Mouse (Mus musculus): ENCODE data around the gene Gramd4. TPM values are rescaled to one million over a fixed set of nuclear protein-coding genes. Genes with fewer than 3 reads are reported as not detected.

Gene Gramd4
- polyA plus RNA-seq, 1 experiment from 2014 or later, result 18.7 TPM

DNA sequence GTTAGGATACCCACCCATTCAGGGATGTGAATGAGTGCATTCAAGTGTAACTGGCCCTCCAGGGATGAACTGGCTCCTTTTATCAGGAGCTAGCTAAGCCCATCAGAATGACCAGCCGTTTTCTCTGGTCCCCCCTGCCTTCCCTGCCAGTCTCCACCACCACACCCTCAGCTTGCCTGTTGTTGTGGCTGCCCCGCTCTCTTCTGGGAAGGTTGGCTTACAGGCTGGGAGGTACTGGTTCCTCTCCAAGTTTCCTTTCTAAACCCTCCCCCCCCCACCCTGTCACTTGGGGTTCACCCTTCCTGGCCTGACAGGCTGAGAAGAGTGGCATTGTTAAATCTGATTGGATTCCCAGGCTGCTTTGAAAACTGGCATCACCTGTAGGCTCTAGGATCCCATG is 40.4 kb downstream of the Gramd4 start:
- peaks cover 11% of the 10 kb centered on the region for H3K36me3 ChIP-seq (ENCODE audit: control insufficient read depth, insufficient read depth)
- WGBS, result 72% methylated on average over 2 of the region's 2 CpGs
- no peaks in the 10 kb centered on the region for H3K9me3 ChIP-seq (replicated peaks; ENCODE audit: control insufficient read depth, low read length)

DNA sequence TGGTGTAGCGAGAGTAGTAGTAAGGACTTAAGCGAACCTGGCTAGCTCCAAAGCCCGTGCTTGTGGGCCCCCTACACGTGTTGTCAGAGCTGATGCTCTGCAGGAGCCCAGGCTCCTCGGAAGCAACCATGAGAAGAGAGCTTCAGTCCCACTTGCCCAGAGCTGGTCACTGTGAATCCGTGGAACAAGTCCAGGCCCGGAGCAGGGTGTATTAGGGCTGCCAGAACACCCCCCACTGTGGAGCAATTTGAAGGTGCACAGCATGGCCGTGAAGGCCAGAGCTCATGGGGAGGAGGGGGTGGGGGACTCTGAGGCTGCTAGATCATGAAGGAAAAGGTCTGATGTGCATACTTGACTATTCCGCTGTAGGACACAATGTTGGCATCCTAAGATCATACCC is 44.1 kb downstream of the Gramd4 start:
- WGBS, result 73% methylated on average over 9 of the region's 9 CpGs
- no peak for ATAC-seq (replicated peaks; ENCODE audit: extremely low read depth, insufficient read depth, low FRiP score)
- no peak overlapping the region for H3K4me3 ChIP-seq (ENCODE audit: low read length)

More for the DNA sequence above, 40.4 kb downstream of the Gramd4 start:
- H3K4me1 ChIP-seq (ENCODE audit: control insufficient read depth, insufficient read depth, low read length), result peaks cover 14% of the 10 kb centered on the region
- ATAC-seq (replicated peaks; ENCODE audit: extremely low read depth, insufficient read depth, low FRiP score), result no peak
- H3K4me3 ChIP-seq (ENCODE audit: low read length), result no peak overlapping the region
- H3K4me2 ChIP-seq (ENCODE audit: low read depth, low read length), result no peak overlapping the region
- H3K27me3 ChIP-seq (ENCODE audit: control insufficient read depth, insufficient read depth, low read length), result no peaks in the 10 kb centered on the region
- H3K27ac ChIP-seq (ENCODE audit: low read length), result no peak overlapping the region
- no peak overlapping the region for H3K9ac ChIP-seq (ENCODE audit: low read length)

GRCm38 (mm10) chr15:86102308-86102707 is 44.8 kb downstream of the Gramd4 start:
- no peak for ATAC-seq (replicated peaks; ENCODE audit: extremely low read depth, insufficient read depth, low FRiP score)
- Histone ChIP-seq H3K27ac (ENCODE audit: low read length) (no peak overlapping the region), H3K27me3 (ENCODE audit: control insufficient read depth, insufficient read depth, low read length) (no peaks in the 10 kb centered on the region), H3K9ac (ENCODE audit: low read length) (no peak overlapping the region), H3K9me3 (replicated peaks; ENCODE audit: control insufficient read depth, low read length) (no peaks in the 10 kb centered on the region), H3K4me3 (ENCODE audit: low read length) (no peak overlapping the region), H3K4me2 (ENCODE audit: low read depth, low read length) (no peak overlapping the region), H3K36me3 (ENCODE audit: control insufficient read depth, insufficient read depth) (0 out of 2 replicates have a peak, but pooled peaks cover 5% of the 10 kb centered on the region), H3K4me1 (ENCODE audit: control insufficient read depth, insufficient read depth, low read length) (peaks cover 35% of the 10 kb centered on the region)
- WGBS, result 88% methylated on average over 15 of the region's 15 CpGs

More for the DNA sequence above, 44.1 kb downstream of the Gramd4 start:
- H3K27me3 ChIP-seq (ENCODE audit: control insufficient read depth, insufficient read depth, low read length), result no peaks in the 10 kb centered on the region
- no peaks in the 10 kb centered on the region for H3K9me3 ChIP-seq (replicated peaks; ENCODE audit: control insufficient read depth, low read length)
- H3K4me2 ChIP-seq (ENCODE audit: low read depth, low read length), result no peak overlapping the region
- H3K27ac ChIP-seq (ENCODE audit: low read length), result no peak overlapping the region
- H3K9ac ChIP-seq (ENCODE audit: low read length), result no peak overlapping the region
- peaks cover 5% of the 10 kb centered on the region; the same call in 1 of the 2 replicates for H3K36me3 ChIP-seq (ENCODE audit: control insufficient read depth, insufficient read depth)
- peaks cover 28% of the 10 kb centered on the region for H3K4me1 ChIP-seq (ENCODE audit: control insufficient read depth, insufficient read depth, low read length)

GRCm38 (mm10) chr15:86104401-86105344 is 47.2 kb downstream of the Gramd4 start:
- Histone ChIP-seq H3K9ac (ENCODE audit: low read length) (peak overlapping the region; percentile 44), H3K9me3 (replicated peaks; ENCODE audit: control insufficient read depth, low read length) (no peaks in the 10 kb centered on the region), H3K27ac (ENCODE audit: low read length) (peak overlapping the region; percentile 85), H3K36me3 (ENCODE audit: control insufficient read depth, insufficient read depth) (0 out of 2 replicates have a peak, but pooled peaks cover 5% of the 10 kb centered on the region), H3K4me2 (ENCODE audit: low read depth, low read length) (0 out of 2 replicates have a peak overlapping the region, but pooled peaks have one; percentile 7), H3K27me3 (ENCODE audit: control insufficient read depth, insufficient read depth, low read length) (no peaks in the 10 kb centered on the region), H3K4me1 (ENCODE audit: control insufficient read depth, insufficient read depth, low read length) (peaks cover 53% of the 10 kb centered on the region), H3K4me3 (ENCODE audit: low read length) (no peak overlapping the region)
- 65% methylated on average over 19 of the region's 19 CpGs for WGBS
- peak; percentile 9; the same call in 1 of the 2 replicates for ATAC-seq (replicated peaks; ENCODE audit: extremely low read depth, insufficient read depth, low FRiP score)

GRCm38 (mm10) chr15:86105345-86105697 is 47.8 kb downstream of the Gramd4 start:
- H3K9ac ChIP-seq (ENCODE audit: low read length), result peak overlapping the region; percentile 14; the same call in 1 of the 2 replicates
- ATAC-seq (replicated peaks; ENCODE audit: extremely low read depth, insufficient read depth, low FRiP score), result peak; percentile 30; the same call in 1 of the 2 replicates
- H3K27me3 ChIP-seq (ENCODE audit: control insufficient read depth, insufficient read depth, low read length), result no peaks in the 10 kb centered on the region
- no peak overlapping the region for H3K4me3 ChIP-seq (ENCODE audit: low read length)
- H3K27ac ChIP-seq (ENCODE audit: low read length), result peak overlapping the region; percentile 85
- 0 out of 2 replicates have a peak, but pooled peaks cover 5% of the 10 kb centered on the region for H3K36me3 ChIP-seq (ENCODE audit: control insufficient read depth, insufficient read depth)
- peaks cover 59% of the 10 kb centered on the region for H3K4me1 ChIP-seq (ENCODE audit: control insufficient read depth, insufficient read depth, low read length)
- H3K9me3 ChIP-seq (replicated peaks; ENCODE audit: control insufficient read depth, low read length), result no peaks in the 10 kb centered on the region
- 49% methylated on average over 7 of the region's 7 CpGs for WGBS
- 0 out of 2 replicates have a peak overlapping the region, but pooled peaks have one; percentile 7 for H3K4me2 ChIP-seq (ENCODE audit: low read depth, low read length)

DNA sequence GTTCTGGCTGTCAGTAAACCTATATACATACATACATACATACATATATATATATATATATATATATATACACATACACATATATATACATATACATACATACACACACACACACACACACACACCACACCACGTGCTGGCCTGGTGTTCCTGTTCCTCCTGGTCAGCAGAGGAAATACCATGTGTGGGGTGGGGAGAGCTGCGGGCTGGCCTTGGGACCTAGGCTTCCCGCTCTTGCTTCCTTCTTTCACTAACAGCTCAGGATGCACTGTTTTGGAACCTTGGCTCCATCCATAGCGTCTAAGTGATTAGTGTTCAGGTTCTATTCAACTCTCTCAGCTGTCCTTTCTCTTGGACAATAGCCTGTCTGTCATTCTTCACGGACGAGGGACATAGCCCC is 48.3 kb downstream of the Gramd4 start:
- Histone ChIP-seq H3K27me3 (ENCODE audit: control insufficient read depth, insufficient read depth, low read length) (no peaks in the 10 kb centered on the region), H3K4me2 (ENCODE audit: low read depth, low read length) (no peak overlapping the region), H3K9me3 (replicated peaks; ENCODE audit: control insufficient read depth, low read length) (no peaks in the 10 kb centered on the region), H3K9ac (ENCODE audit: low read length) (no peak overlapping the region), H3K27ac (ENCODE audit: low read length) (peak overlapping the region; percentile 85), H3K4me1 (ENCODE audit: control insufficient read depth, insufficient read depth, low read length) (peaks cover 63% of the 10 kb centered on the region), H3K36me3 (ENCODE audit: control insufficient read depth, insufficient read depth) (0 out of 2 replicates have a peak, but pooled peaks cover 5% of the 10 kb centered on the region), H3K4me3 (ENCODE audit: low read length) (no peak overlapping the region)
- no peak for ATAC-seq (replicated peaks; ENCODE audit: extremely low read depth, insufficient read depth, low FRiP score)
- 64% methylated on average over 6 of the region's 6 CpGs for WGBS

DNA sequence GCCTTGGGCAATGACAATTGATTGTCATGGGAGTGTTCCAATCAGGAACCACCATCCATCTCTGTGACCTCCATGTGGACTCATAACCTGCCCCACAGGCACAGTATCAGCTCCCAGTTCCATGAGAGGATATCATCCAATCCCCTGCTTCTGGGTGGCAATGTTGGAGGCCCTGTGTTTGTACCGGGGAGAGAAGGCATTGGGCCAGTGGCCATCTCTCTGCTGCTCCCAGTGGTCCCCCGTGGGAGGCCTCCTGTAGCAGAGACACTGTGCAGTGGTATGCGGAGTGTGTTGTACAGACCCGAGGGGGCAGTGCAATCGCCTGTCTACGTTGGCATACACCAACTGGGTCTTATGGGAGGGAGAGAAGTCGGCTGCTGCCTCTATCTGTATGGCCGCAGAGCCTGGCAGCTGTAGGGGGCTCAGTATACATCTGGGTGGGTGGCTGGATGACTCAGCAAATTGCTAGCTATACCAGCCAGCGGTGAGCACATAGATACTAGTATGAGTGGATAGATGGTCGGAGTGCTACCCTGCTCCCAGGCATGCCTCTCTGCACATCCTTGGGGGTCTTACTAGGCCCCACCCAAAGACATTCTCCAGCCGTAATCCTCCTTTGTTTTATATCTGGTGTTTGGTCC is 50.5 kb downstream of the Gramd4 start:
- H3K4me2 ChIP-seq (ENCODE audit: low read depth, low read length), result no peak overlapping the region
- H3K27me3 ChIP-seq (ENCODE audit: control insufficient read depth, insufficient read depth, low read length), result no peaks in the 10 kb centered on the region
- no peaks in the 10 kb centered on the region for H3K36me3 ChIP-seq (ENCODE audit: control insufficient read depth, insufficient read depth)
- WGBS, result 64% methylated on average over 11 of the region's 11 CpGs
- no peak overlapping the region for H3K9ac ChIP-seq (ENCODE audit: low read length)
- no peak overlapping the region for H3K4me3 ChIP-seq (ENCODE audit: low read length)
- peaks cover 79% of the 10 kb centered on the region for H3K4me1 ChIP-seq (ENCODE audit: control insufficient read depth, insufficient read depth, low read length)
- H3K27ac ChIP-seq (ENCODE audit: low read length), result peak overlapping the region; percentile 98
- no peak for ATAC-seq (replicated peaks; ENCODE audit: extremely low read depth, insufficient read depth, low FRiP score)
- no peaks in the 10 kb centered on the region for H3K9me3 ChIP-seq (replicated peaks; ENCODE audit: control insufficient read depth, low read length)

DNA sequence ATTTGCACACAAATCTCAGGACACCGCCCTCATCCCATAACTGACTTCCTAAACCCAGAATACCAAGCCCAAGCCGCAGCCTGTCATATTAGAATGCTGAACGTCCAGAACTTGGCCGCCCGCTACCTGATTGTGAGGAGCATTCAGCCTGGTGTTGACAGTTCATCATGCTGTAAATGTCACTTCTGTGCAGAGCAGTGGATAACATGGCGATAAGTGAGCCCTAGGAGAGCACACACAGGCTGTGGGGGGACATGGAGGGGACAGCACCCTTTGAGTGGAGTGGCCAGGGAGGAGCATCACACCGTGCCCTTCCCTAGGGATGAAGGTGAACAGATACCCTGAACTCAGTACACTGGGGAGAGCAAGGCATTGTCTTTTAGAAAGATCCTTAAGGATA is 51.8 kb downstream of the Gramd4 start:
- no peaks in the 10 kb centered on the region for H3K27me3 ChIP-seq (ENCODE audit: control insufficient read depth, insufficient read depth, low read length)
- H3K9ac ChIP-seq (ENCODE audit: low read length), result peak overlapping the region; percentile 50; the same call in 1 of the 2 replicates
- H3K9me3 ChIP-seq (replicated peaks; ENCODE audit: control insufficient read depth, low read length), result no peaks in the 10 kb centered on the region
- H3K4me1 ChIP-seq (ENCODE audit: control insufficient read depth, insufficient read depth, low read length), result peaks cover 88% of the 10 kb centered on the region
- H3K27ac ChIP-seq (ENCODE audit: low read length), result peak overlapping the region; percentile 98
- peak; percentile 83 for ATAC-seq (replicated peaks; ENCODE audit: extremely low read depth, insufficient read depth, low FRiP score)
- no peaks in the 10 kb centered on the region for H3K36me3 ChIP-seq (ENCODE audit: control insufficient read depth, insufficient read depth)
- 30% methylated on average over 7 of the region's 7 CpGs for WGBS
- peak overlapping the region; percentile 13; the same call in 1 of the 2 replicates for H3K4me3 ChIP-seq (ENCODE audit: low read length)
- H3K4me2 ChIP-seq (ENCODE audit: low read depth, low read length), result peak overlapping the region; percentile 51
